Mouse (Mus musculus) MN1 (cell line): ENCODE results near the gene Gipc1.
A peak's percentile ranks its signal among the peaks of the same experiment; 100 is the strongest.

Experiments used
- DNase-seq: peaks from one replicate; pipeline ENCODE4 v3.0.0-alpha.2; 2016; ENCODE audit warnings: low spot score

Gene Gipc1

DNA sequence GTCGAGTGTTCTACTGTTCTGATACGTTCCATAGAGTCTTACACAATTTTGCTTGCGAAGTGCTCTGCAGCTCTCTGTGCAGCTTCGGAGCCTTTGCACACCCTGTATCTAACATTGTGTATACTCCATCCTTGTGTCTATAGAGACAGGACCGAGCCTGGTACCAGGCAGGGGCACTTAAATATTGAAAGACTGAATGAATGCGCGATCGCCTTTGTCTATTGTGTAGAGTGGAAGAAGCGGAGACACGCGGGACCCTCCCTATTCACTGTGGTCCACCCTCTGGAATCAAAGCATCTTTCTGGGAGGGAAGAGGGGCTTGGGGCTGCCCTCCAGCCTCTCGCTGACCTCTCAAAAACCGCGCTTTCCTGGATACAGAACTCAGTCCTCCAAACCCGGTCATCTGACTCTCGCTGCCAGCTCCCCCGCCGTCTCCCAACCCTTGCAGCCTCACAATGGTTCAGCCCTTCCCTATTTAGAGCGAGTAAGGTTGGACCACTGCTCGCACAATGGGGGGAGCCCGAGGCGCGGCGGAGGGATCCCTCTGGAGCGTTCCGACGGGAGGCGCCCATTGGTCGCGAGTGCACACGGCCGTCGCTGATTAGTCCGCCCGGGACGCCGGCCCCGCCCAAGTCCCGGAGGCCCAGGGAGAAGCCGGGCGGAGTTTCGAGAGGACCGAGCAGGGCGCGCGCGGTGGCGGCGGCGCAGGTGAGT lies at the start of gene Gipc1:
TSS of gene Gipc1 (plus strand) at position 648 of the 714 bp plus-strand sequence.
- DNase-seq: peak; percentile 99

DNA sequence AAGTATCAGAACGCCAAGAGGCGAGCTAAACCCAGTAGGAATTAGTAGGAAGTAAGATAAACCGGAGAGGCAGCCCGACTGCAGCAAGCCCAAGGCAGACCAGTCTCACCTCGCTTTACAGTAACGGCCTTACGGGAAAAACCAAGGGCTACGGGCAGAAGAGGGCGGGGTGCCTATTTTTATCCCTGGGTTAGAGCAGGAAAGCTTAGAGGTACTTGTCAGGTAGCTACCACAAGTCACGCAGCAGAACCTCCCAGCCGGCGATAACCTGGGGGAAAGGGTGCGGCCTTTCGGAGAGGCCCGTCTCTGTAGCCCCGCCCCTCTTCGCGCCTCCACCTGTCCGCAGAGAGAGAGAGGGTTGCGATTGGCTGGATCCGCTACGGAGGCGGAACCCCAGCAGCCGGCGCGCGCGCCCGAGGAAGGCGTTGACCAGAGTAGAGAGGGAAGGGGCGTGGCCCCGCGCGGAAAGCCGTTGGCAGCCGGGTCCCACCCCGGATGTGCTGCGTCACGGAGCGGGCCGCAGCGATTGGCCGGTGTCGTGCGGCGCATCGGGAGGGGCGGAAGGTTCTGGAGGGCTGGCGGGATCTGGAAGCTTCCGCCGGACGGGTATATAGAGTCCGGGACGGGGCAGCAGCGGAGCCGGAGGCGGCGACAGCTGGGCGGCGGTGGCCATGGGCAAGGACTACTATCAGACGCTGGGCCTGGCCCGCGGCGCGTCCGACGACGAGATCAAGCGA lies 44.6 kb upstream of the Gipc1 start, which contains the start of the genes Tecr and Dnajb1:
TSS of gene Tecr (minus strand) at position 311 of the 737 bp plus-strand sequence.
TSS of gene Dnajb1 (plus strand) at position 533 of the 737 bp plus-strand sequence.
- peak; percentile 100 for DNase-seq

DNA sequence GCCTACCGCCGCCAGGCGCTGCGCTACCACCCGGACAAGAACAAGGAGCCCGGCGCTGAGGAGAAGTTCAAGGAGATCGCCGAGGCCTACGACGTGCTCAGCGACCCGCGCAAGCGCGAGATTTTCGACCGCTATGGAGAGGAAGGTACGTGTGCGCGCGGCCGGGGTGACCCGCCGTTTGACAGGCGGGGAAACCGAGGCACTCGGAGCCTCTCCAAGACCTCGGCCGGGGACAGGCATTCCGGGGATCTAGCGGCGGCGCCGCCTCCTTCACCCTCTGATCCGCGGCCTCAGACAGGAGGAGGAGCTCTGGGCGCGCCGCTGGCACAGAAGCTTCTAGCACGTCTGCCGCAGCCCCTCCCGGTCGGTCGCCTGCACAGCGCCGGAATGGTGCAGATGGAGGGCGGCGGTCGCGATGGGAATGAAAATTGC lies 44.1 kb upstream of the Gipc1 start:
- peak; percentile 84 for DNase-seq

DNA sequence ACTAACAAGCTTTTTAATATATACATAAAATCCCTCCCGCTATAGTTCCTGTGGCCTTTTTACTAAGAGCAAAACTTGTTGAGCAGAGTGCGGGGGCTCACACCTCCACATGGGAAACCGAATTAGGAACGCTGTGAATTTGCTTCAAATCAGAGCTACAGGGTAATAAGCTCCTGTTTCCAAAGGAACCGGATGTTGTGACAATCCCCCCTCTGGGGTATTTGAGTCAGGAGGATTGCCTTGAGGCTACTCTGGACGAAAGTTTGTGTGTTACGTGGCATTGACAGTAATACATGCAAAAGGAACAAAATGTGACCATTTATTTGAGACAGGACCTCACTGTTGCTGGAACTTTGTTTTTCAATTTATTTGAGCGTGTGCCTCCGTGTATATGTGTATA lies 43.4 kb upstream of the Gipc1 start:
- DNase-seq: no peak

DNA sequence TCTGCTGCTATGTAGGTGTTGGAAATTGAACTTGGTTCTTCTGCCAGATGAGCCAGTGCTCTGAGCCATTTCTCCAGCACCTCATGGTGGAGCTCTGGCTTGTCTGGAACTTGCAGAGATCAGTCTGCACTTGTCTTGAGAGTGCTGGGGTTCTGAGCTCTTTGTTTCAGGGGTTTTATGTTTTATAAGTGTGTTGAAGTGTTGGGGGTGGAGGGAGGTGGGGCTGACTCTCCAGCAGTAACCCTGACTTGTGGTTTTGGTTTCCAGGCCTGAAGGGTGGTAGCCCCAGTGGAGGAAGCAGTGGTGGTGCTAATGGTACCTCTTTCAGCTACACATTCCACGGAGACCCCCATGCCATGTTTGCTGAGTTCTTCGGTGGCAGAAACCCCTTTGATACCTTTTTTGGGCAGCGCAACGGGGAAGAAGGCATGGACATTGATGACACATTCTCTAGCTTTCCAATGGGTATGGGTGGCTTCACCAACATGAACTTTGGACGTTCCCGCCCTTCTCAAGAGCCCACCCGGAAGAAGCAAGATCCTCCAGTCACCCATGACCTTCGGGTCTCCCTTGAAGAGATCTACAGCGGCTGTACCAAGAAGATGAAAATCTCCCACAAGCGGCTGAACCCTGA lies 42.8 kb upstream of the Gipc1 start:
- DNase-seq: no peak

DNA sequence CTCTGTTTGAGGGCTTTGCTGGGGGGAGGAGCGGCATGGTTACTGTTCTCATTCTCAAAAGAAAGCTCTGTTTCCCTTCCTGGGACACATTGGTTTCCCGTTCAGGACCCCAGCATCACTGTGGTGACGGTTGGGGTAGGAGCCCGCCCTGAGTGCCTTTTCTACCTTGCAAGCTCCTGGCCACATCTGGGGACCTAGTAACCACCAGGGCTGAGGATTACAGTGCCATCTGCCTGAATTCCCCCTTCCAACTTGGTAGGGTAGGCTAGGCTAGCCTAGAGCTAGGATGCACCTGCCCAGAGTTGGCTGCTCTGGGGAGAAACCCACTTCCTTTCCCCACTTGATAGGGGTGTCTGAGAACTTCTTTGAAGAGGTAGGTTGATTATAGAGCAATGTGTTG lies 40.6 kb upstream of the Gipc1 start:
- DNase-seq: no peak

DNA sequence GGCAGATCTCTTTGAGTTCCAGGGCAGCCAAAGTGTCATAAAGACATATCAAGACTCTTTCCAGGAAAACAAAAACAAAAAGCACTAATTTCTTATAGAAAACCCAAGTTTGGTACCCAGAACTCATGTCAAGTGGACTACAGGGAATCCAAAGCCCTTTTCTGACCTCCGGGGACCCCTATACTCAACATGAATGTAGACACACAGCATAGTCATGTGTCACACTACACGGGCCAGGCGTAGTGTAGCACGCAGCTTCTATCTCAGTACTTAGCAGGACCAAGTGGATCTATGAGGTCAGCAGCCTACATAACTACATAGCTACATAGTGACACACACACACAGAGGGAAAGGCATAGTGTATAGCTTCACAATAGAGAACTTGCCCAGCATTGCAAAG lies 38.8 kb upstream of the Gipc1 start:
- no peak for DNase-seq

DNA sequence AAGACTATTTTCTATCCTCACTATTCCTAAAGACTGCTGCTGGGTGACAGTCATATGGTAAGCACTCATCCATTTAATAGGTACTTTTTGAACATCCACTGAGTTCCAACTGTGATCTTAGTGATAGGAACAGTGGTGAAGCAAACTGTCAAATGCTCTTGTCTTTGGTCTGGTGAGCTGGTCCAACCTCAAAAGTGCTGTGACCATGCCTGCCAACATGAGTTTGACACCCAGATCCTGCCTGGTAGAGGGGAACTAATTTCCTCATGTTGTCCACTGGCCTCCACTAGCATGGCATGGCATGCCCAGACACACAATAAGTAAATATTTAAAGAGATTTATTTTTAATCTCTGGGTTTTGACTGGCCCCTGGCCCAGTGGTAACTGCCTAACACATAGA lies 35.9 kb upstream of the Gipc1 start:
- DNase-seq: no peak

DNA sequence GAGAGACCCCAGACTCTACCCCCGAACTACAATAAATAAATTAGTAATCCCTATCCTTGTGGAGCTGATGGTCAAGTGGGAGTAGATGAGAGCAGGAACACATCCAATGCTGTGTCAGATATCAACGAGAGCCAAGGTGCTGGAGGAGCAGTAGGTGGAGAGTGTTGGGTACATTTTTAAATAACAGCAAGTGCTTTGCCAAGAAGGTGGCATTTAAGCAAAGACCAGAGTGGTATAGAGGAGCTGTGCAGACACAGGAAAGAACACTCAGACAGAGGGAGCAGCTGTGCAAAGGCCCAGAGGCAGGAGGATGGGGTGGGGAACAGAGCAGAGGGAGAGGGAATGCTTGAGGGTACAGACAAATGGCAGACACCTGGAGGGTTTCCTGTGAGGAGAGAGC lies 35.4 kb upstream of the Gipc1 start:
- no peak for DNase-seq

DNA sequence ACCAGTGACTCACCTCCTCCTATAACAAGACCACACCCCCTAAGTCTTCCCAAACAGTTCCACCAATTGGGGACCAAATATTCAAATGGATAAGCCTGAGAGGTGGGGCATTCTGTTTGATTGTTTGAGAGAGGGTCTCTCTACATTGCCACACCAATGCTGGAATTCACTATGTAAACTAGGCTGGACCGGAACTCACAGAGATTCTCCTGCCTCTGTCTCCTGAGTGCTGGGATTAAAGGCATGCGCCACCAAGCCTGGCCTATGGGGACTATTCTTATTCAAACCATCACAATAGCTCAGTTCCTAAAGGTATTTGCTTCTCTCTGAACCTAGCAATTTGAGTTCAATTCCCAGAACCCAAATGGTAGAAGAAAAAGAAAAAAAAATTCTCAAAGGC lies 33.9 kb upstream of the Gipc1 start:
- no peak for DNase-seq

DNA sequence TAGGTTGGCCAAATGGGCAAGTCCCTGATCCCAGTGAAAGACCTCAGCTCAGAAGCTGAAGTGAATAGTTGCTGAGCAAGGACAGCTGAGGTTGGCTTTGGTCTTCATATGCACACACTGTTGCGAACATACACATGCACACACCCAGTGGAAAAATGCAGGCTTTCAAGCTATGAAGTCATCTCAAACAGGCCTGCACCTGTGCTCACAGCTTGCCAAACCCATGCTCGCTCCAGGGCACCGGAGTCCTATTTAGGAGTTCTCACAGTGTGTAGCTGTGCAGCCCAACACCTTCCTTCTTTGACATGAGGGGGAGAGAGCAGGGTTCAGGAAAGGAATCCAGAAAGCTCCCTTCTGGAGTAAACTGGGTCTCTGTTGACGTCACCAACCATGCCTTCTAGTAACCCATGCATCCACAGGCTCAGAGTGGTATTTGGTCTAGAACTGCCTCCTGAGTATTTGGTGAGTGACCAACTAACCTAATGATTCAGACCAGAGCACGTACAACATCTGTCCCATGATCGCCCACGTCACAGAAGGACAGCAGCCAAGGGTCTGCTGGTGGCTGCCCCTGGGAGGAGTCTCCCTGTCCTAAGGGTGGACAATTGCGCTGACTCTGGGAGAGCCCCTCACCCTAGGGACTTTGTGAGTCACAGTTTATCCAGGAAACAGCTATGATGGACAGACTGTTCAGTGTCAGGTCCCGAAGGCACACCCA lies 32.8 kb upstream of the Gipc1 start:
- DNase-seq: no peak

DNA sequence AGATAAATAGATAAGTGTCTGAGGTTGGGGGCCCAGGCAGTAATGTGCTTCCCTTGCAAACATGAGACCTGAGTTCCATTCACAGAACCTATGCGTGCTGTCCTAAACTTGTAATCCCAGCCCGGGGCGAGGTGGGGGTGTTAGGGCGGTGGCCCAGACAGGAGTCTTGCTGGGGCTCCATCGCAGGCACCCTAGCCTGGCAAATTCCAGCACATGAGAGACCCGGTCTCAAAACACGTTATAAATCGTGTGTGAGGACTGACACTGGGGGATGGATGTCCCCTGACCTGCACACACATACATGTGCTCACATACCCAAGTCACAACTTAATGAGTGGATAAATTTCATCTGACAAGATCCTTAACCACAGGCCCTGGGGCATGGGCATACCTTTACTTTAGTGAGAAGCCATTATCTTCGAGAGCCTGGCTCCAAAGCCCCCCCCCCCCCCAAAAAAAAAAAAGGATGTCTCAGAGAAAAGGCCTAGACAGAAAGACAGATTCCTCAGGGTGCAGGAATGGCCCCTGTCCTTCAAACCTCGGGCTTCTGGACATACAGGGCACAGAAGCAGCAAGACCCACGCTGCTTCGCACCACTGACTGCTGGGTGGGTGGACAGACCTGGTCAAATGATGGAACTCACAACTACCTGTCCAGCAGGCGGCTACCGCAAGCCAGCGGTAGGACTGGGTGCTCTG lies 30.6 kb upstream of the Gipc1 start:
- no peak for DNase-seq

DNA sequence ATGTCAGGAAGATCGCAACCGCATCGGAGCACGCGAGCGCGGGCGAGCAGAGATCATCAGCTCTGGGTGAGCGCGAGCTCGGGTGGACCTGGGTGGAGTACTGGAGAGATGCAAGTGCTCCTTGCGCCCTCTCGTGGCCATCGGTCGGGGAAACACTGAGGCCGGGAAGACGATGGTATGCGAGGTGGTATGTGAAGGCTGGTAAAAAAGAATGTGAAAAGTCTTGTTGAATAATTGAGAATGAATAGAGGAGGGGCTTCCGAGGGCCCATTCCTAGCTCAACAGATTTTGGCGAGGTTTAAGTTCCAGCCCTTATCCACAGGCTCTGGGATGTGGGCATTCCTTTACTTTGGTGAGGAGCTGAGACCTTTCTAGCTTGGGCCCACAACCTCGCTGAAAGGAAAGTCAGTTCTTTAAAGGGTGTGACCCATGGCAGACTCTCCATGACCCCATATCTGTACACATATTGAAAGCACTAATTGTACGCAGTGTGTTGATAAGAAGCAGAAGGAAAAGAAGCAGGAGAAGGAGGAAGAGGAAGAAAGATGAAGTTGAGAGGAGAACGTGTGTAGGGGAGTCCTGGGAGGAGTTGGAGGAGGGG lies 30.0 kb upstream of the Gipc1 start:
- peak; percentile 85 for DNase-seq

DNA sequence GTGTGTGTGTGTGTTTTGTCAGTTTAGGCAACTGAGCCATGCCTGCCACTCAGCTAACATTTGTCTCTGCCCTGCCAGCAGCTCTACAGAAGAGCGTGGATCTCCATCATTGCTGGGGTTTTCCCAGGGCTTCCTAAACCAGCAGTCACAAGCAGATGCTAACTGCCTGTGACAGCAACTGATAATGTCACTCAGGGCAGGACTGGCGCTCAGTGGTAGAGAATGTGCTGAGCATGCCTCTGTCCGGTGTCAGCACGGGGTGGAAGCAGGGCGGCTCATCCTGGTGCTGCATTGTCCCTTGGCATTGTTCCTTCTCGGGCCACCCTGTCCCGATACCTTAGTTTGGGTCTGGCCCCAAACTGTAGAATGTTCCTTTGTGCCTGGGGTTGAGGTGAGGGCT lies 28.9 kb upstream of the Gipc1 start:
- DNase-seq: no peak

DNA sequence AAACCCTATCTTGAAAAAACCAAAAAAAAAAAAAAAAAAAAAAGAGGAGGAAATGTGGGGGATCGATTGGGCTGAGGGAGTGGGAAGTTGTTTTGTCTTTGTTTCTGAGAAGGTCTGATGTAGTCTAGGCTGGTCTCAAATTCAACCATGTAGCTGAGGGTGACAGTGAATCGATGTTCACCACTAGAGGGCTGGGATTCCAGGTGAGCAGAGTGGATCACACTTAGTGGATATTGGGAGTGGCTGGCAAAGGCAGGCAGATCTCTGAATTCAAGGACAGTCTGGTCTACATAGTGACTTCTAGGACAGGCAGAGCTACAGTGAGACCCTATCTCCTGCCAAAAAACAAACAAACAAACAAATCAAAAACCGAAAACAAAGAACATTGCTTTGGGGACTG lies 27.7 kb upstream of the Gipc1 start:
- DNase-seq: no peak

DNA sequence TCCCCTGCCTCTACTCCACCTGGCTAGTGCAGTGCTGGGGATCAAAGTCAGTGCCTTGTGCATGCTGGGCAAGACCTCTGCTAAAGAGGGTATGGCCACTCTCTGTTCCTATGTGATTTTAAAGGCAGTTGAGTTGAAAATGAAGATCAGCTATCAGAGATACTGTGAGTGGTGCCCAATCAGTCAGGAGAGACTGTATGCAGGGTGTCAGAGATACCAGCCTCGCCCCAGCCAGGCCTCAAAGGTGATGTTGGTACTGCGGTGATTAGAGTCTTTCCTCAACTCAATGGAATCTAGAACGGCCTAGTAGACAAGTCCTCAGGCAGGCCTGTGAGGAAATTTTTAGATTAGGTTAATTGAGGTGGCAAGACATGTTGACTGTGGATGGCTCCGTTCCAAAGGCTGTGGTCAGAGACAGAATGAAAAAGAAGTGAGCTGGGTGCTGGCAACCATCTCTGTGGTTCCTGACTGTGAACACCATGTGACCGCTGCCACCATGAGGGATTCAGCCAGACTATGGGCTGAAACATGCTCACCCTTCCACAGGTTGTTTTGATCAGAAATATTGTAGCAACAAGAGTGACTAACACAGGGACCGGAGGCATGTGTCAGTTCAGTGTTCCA lies 26.7 kb upstream of the Gipc1 start:
- no peak for DNase-seq

DNA sequence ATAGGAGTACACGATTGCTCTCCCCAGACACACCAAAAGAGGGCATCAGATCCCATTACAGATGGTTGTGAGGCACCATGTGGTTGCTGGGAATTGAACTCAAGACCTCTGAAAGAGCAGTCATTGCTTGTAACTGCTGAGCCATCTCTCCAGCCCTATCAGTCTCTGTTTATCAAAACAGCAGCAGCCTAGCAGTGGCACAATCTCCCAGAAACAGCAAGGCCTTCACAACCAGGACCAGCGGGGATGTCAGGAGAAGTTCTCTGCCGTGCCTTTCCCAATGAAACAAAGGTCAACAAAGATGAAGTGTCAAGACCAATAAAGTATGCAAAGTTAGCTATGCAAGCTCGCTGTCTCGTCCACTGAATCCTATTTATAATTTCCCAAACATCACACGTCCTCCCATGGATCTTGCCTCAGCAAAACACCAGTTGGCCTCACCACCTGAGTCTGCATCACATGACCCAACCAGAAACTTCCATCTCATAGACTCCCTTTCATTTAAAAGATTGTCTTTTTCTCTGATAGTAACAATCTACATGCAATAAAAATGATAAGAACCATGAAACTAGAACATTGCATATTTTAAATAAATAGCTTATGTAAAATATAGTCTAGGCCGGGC lies 20.3 kb upstream of the Gipc1 start:
- no peak for DNase-seq

DNA sequence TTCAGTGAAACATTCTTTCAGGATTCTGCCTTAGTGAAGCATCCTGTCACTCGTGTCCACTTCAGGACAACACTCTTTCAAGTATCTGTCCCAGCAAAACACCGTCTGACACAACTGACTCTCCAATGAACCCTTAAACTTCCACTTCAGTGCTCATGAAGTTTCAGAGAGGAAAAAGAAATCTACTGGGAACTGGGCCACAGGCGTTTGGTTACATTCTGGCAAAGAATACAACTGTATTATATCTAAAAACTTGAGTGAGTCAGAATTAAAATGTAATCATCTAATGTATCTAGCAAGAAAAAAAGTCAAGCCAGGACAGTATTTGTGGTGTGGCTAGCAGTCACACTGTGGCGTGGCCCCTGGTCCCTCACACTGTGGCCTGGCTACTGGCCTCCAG lies 13.6 kb upstream of the Gipc1 start:
- DNase-seq: no peak

DNA sequence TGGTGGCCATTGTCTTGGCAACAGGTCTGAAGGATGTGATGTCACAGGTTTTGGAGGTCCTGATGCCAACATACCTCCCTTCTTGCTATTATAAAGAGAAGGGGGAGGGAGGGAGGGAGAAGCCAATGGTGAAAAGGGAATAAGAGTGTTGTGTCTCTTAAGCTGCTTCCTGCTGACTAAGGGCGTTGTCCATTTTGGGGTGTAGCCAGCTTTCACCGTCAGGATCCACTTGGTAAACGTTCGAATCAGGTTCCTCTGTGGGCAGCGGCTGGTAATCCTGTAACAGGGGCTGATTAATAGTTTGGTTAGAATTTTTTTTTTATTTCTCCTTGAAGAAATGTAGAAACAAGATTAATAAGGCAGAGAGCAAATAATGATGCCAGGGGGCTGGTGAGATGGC lies 12.8 kb upstream of the Gipc1 start:
- DNase-seq: no peak

DNA sequence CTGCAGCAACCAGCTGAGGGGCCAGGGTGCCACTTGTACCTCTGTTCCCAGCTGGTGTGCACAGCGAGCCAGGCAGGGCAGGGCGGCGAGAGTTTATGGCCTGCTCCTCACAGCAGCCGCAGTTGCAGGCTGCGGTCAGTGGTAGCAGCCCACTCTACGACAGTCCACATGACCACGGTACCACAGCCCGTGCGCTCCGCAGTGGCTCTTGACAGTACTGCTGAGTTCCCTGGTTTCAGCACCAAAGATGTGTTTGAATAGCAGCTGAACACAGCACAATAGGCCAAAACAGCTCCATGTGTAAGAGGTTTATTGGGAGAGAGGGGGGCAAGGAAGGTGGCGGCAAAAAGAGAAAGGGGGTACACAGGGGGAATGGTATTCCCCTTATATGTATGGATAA lies 5.0 kb upstream of the Gipc1 start:
- no peak for DNase-seq
